Mouse (Mus musculus) C2C12 (cell line): ENCODE results near the gene Kmt5c.

ENCODE experiments used
- CEBPB ChIP-seq: IDR thresholded peaks from one replicate; pipeline ENCODE4 v1.6.1; 2011; ENCODE audit warnings: low read depth, mild to moderate bottlenecking, control low read depth, moderate library complexity
- CTCF ChIP-seq: IDR thresholded peaks from one replicate; pipeline ENCODE4 v1.5.1; 2011; ENCODE audit not compliant: control insufficient read depth, insufficient read depth, insufficient read length
- MYOG ChIP-seq: IDR thresholded peaks from one replicate; pipeline ENCODE4 v1.6.1; 2011; ENCODE audit not compliant: control insufficient read depth, insufficient read length; ENCODE audit errors: extremely low read depth
- USF1 ChIP-seq: IDR thresholded peaks from one replicate; pipeline ENCODE4 v1.6.1; 2011; ENCODE audit warnings: low read depth, mild to moderate bottlenecking, control low read depth, moderate library complexity

- TF ChIP-seq CEBPB (no peak), USF1 (no peak), CTCF (no peak), MYOG (no peak)
These were observed 54.8 kb downstream of the Kmt5c start for GRCm38 (mm10) chr7:4794631-4795168.
